Mouse (Mus musculus): ENCODE measurements around the gene Rpap1.

Gene Rpap1

DNA sequence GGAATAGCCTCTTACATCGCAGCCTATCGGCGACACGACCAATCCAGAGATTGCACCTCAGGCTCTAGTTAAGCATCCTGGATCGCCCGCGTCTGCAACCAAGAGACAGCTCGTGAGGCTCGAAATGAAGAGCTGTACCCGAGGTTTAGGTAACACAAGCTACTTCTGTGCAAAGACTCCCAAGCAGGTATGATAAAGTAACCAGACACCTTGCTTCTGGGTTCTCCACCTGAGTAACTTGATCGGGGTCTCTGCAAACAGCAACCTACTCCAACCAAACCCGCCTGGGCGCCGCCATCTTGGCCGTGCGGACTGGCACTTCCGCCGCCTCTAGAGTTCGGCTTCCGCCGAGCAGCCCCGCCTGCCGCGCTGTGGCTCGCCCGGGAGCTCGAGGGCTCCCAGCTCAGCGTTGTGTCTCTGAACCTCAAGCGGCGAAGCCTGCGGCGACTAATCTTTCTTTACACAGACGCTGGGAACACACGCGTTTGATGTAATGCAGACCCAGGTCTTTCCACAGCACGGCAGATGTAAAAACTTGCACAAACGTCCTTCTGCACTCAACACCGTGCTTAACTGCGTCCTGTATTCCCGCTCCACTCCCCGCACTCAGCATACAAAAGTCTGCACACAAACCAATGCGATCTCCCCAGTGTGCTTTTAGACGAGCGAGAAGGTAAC lies at the start of gene Rpap1:
Gene Rpap1 (minus strand): TSS at position 332 of the 678 bp plus-strand sequence.
- DNase-seq (ENCODE audit: low spot score): peak; percentile 89

DNA sequence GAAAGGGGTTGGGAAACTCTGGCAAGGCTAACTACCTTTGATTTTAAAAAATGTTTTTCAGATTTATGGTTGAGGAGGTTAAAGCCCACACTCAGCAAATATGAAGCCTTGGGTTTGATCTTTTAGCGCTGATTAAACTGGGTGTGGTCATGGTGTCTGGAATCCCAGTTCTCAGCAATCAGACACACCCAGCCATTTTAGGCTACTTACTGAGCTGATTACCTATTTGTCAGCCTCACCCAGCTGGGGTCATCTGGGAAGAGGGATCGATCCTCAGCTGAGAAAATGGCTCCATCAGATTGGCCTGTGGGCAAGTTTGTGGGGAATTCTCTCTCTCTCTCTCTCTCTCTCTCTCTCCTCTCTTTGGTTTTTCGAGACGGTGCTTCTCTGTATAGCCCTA lies 46.9 kb upstream of the Rpap1 start:
- no peak for DNase-seq (ENCODE audit: low spot score)

DNA sequence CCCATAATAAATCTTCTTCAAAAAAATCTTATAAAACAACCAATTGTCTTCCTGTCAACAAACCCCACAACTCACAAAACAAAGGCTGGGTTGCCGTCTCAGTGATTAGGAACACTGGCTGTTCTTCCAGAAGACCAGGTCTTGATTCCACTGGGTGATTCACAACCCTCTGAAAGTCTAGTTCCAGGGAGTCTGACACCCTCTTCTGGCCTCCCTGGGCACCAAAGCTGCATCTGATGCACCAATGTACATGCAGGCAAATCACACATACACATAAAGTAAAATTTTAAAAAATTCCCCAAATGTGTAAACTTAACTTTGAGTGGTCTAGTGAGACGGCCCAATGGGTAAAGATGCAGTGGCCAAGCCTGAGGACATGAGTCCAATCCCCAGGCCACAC lies 43.2 kb upstream of the Rpap1 start:
- no peak for DNase-seq (ENCODE audit: low spot score)

DNA sequence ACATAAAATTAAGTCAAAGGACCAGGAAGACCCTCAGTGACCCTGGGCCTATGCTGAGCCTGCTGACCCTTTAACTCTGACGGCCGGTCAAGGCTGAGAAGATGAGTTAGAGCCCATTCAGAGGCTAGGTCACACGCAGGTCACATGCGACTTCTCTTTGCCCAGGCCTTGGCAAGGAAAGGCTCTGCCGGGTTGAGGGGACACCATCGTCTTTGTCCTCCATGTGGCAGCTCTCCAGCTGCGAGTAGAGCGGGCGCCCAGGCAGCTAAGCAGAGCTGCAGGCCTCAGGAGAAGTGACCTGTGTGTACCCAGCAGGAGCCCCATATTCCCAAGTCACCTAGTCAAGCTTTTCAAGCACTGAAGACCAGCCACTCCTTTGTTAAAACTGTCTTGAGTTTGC lies 33.8 kb upstream of the Rpap1 start:
- no peak for DNase-seq (ENCODE audit: low spot score)

DNA sequence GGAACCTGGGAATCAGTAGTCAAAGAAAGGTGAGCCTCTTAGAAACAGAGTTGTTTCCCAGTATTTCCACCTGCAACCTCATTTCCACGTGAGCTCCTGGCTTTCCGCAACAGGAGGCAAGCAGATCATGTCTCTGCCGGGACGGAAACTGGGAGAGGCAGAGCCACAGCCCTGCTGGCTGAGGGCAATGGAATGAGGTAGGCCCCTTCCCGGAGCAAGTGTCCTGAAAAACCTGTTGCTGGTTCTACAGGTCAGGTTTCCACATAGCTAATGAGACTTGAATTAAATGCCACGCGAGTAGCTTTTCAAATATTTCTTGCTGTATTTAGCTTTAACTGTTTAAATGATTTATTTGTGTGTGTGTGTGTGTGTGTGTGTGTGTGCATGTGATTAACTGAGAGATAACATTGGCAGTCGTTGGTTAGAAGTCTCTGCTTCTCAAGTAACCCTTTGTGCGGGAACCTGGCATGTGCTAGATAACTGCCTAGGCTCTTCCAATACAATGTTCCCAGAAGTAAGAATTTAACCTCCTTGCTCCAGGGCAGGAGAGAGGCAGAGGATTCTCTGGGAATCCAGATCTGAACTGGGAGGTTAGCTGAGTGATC lies 31.4 kb upstream of the Rpap1 start:
- DNase-seq (ENCODE audit: low spot score): no peak

DNA sequence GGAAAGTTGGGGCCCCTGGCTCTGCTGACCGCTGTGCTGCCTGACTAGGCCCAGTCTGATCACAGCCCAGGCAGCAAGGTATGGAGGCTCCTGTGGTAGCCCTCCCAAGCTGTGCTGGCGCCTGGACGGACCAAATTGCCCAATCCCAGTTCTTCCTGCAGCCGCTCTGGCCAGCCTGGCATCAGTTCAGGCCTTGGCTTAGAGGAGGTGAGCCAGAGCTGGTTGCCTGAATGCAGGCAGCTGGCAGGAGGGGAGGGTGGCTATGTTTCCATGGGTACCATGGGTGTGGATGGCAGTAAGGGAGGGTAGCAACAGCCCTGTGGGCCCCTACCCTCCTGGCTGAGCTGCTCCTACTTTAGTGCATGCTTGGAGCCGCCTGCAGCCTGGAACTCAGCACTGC lies 29.7 kb upstream of the Rpap1 start:
- no peak for DNase-seq (ENCODE audit: low spot score)

DNA sequence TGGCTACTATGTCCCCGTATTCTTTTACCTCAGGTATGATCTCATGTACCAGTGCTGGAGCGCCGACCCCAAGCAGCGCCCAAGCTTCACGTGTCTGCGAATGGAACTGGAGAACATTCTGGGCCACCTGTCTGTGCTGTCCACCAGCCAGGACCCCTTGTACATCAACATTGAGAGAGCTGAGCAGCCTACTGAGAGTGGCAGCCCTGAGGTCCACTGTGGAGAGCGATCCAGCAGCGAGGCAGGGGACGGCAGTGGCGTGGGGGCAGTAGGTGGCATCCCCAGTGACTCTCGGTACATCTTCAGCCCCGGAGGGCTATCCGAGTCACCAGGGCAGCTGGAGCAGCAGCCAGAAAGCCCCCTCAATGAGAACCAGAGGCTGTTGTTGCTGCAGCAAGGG lies 29.3 kb upstream of the Rpap1 start:
- no peak for DNase-seq (ENCODE audit: low spot score)

DNA sequence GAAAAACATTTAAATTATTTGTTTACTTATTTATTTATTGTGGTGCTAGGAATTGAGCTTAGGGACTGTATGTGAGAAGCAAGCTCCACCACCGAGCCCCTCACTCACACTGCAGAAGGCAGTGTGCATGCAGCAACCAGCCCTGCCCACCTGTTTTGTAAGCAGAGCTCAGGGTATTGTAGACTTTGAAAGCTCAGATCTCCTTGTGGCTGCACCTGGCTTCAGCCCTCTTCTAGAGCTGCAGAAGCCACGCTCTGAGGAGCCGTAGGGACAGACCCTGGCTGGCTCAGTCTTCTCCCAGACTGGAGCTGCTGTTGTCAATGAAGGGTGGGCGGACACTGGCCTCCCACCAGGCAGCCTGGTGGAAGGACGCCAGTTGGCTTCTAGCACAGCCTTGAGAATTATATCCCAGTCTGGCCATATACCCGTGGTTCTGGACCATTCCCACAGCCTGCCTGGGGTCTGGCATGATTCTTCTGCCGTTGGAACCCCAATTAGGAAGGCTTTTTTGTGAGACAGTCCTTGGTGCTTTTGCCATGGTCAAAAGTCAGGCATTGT lies 27.1 kb upstream of the Rpap1 start:
- DNase-seq (ENCODE audit: low spot score): no peak

DNA sequence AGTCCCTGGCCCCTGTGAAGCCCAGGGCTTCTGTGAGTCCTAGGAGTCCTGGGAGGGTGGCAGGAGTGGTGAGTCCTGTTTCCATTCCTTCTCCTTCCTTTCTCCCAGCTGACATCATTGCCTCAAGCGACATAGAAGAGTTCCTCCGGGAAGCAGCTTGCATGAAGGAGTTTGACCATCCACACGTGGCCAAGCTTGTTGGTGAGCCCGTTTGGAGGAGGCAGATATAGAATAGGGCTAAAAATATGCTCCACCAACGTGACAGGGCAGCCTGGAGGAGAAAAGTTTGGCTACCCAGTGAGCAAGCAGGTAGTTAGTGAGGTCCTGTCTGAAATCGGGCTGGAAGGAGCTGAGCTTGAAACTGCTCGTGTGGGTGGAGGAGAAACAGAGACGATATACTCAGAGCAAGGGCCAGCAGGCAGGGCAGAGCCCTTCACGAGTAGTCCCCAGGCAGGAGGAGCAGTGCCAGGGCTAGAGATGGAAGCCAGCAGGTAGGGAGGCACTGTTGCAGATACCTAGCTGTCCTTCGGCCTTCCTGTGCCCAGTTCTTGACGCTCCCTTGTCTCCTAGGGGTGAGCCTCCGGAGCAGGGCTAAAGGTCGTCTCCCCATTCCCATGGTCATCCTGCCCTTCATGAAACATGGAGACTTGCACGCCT lies 24.3 kb upstream of the Rpap1 start:
- DNase-seq (ENCODE audit: low spot score): no peak

DNA sequence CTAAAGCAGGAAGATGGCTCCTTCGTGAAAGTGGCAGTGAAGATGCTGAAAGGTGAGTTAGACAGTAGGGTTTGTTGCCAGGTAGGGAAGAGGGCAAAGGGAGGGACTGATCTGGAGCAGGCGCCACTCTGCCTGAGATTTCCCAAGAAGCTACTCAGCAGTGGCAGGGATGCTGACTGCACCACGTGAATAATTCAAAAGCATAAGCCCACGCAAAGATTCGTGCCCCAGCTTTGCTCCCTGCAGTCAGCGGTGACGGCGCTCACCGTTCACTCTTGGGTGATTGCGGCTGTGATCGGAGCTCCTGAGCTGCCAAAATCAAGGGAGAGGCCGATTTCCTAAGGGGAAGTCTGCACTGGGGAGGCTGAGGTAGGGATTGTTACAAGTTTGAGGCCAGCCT lies 23.6 kb upstream of the Rpap1 start:
- DNase-seq (ENCODE audit: low spot score): no peak

DNA sequence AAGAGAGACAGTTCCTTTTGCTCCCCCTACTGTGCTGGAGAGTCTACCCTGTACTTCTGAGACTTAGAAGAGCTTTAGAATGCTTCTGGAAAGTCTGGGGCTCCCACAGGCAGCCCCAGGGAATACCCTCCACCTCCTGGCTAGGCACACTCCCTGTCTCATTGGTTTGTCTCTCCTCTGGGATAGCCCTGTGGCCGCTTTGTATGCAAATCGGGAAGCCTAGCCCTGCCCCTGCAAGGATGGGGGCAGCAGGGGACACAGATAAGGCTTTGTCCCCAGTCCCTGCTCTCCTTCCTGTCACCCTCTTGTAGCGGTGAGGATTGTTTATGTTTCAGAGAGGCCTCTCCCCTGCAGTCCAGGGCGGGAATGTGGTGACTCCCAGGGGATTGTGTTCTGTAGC lies 21.5 kb upstream of the Rpap1 start:
- DNase-seq (ENCODE audit: low spot score): no peak

DNA sequence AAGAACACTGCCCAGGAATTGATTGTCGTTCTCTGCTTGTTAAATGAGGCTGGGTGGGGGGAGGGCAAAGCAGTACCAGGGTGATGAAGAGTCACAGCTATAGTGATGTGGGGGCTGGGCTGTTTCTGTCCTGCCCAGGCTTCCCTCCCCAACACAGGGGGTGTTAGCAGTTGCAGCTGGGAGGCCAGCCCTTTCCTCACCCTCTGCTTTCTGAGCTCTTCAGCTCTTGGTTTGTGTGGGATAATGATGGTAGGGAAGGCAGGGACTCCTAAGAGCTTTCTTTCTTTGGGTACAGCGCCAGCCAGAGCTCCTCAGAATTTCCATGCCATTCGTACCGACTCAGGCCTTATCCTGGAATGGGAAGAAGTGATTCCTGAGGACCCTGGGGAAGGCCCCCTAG lies 21.1 kb upstream of the Rpap1 start:
- no peak for DNase-seq (ENCODE audit: low spot score)

DNA sequence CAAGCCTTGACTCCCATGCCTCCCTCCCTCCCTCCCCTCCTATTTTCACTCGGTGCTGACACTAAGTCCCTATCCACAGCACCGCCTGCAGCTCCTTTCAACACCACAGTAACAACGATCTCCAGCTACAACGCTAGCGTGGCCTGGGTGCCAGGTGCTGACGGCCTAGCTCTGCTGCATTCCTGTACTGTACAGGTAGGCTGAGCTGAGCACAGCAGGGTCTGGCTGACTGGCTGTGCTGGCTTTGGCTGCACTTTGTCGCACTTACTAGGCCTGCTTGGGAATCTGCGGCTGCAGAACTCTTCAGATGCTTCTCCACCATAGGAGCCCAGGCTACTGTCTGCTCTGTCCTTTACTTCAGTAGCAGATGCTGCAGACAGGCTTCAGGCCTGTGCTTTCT lies 18.2 kb upstream of the Rpap1 start:
- no peak for DNase-seq (ENCODE audit: low spot score)

DNA sequence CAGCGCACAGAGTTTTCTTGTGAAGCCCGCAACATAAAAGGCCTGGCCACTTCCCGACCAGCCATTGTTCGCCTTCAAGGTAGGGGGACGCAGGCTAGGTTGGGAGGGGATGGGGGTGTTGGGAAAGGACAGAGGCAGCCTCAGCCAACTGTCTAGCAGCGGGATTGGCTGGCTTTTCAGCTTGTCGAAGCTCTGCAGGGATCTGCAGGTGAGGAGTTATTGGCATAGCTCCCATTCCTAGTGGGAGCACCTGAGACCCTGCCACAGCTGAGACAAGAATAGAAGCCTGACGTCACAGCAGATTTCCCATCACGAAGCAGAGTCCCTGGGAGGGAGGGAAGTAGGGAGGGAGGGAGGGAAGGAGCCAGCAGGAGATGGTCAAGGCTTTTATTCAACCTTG lies 17.4 kb upstream of the Rpap1 start:
- DNase-seq (ENCODE audit: low spot score): no peak

DNA sequence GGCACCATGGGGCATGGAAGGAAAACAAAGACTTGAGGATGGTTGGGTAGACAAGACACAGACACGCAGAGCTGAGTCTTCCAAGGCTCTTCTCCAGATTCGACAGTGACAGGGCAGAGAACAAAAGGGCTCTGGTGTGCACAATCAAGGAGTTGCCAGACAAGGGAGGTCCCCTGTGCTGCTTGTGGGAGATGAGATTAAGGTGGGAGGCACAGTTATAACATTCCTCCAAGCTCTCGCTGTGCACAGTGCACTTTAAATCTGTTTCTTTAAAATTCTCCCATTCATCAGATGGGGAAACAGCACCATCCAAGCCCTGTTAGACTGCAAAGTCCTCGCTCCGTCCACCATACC lies 16.9 kb upstream of the Rpap1 start:
- DNase-seq (ENCODE audit: low spot score): no peak

DNA sequence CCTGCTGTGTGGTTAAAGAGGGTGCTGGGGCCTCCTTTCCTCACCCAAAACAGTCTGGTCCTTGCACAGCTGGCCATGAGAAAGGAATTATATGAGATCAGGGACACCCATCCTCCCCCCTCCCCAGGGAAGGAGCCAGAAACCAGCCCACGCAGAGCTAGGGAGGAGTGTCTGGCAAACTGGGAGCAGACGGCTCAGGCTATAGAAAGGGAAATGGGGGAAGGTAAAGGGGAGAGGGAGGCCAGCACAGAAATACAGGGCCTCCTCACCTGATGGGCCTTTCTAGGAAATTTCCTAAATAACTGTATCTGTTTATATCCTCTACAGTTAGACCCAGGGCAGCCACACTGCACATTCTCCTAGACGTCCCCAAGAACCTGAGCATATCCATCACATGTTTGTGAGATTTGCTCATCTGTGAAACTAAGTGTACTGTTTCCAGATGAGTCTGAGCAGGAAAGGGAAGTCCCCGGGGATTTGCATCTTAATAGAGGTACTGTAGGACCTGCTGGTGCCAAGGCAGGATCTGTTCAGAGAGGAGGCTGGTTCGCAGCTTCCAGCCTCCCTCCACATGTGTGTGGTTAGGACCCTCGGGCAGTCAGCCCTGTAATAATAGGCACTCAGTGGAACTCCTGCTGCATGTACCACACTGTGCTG lies 16.4 kb upstream of the Rpap1 start:
- DNase-seq (ENCODE audit: low spot score): no peak

DNA sequence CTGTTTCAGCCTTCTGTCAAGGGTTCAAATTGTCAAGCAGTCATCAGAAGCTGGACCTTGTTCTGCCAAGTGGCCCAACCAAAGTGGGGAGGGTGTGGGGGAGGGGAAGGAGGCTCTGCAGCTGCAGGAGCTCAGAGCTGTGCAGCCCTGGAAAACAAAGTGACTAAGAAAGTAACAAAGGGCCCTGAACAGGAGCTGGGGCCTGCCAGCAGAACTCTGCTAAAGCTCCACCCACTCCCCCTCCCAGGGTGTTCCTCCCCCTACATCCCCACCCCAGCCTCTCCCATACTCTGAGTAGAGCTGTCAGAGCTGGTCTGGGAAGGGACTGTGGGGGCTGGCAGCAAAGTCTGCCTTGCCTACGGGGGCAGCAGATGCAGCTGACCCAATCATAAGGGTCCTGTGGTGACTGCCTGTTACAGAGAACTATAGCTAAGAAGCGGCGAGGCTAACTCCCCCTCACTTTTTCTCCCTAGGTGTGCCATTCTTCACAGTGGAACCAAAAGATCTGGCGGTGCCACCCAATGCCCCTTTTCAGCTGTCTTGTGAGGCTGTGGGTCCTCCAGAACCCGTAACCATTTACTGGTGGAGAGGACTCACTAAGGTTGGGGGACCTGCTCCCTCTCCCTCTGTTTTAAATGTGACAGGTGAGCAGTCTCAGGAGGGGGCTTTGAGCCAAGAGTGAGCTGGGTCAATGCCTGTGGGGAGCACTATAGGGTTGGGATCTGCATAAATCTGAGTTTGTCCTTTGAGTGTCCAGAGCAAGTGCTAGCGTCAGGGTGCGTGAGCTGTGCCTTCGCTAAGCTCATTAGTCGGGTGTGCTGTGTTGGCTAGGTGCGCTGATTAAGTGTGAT lies 15.7 kb upstream of the Rpap1 start:
- DNase-seq (ENCODE audit: low spot score): peak; percentile 66

DNA sequence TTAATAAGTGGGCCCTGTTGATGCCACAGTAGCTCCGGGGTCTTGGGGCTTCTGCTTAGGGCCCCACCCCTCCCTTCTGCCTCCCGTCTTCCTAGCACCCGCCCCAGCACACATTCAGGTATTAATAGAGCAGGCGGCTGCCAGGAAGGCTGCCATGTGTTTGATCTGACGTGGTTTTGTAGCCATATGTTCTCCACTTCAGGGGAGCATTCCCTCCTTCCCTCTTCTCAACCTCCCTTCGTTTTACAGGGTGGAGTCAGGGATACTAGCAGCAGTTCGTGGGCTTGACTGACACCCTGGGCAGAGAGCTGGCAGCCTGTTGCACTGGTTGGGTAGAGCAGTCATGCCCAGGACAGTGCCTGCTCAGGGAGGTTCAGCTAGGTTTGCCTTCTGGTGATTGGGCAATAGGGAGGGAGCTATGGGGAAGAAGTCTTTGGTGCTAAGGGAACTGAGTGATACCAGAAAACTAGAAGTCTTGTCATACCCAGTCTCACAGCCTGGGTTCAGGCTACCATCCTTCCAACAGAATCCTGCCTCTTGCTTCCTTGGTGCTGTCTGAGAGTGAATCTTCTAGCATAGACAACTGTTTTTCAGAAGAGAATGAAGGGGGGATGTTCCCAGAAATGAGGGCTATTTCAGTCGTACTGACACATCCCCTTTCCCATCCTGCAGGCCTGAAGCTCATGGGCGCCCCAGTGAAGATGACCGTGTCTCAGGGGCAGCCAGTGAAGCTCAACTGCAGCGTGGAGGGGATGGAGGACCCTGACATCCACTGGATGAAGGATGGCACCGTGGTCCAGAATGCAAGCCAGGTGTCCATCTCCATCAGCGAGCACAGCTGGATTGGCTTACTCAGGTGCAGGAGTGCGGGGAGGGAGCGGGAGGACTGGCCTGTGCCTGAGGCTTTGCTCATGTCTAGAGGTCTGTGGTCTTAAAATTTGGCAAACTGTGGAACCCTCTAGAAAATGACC lies 13.8 kb upstream of the Rpap1 start:
- DNase-seq (ENCODE audit: low spot score): no peak

DNA sequence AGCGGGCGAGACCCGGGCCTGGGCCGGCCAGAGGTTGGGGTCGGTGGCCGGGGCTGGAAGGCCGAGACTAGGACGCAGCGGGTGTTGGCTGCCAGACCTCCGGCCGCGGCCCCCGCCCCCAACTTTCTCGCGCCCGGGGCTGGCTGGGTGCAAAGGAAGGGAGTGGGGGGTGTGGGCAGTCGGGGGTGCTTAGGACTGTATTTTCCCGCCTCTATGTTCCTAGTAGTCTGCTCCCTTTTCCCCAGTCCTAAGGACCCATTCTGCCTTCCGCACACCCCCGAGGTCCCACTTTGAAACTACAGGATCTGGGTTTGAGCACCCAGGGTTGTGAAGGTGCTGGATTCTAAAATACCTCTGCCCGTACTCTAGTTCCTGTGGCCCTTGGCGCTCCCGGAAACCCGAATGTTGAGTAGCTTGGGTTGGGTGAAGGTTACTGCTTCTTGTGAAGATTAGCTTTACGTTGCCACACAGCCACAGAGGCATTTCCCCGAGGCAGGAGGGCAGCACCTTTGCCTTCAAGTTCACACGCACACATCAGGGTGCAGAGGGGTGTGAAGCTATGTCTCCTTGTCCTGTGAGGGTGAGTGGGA lies 12.7 kb upstream of the Rpap1 start:
- DNase-seq (ENCODE audit: low spot score): no peak

DNA sequence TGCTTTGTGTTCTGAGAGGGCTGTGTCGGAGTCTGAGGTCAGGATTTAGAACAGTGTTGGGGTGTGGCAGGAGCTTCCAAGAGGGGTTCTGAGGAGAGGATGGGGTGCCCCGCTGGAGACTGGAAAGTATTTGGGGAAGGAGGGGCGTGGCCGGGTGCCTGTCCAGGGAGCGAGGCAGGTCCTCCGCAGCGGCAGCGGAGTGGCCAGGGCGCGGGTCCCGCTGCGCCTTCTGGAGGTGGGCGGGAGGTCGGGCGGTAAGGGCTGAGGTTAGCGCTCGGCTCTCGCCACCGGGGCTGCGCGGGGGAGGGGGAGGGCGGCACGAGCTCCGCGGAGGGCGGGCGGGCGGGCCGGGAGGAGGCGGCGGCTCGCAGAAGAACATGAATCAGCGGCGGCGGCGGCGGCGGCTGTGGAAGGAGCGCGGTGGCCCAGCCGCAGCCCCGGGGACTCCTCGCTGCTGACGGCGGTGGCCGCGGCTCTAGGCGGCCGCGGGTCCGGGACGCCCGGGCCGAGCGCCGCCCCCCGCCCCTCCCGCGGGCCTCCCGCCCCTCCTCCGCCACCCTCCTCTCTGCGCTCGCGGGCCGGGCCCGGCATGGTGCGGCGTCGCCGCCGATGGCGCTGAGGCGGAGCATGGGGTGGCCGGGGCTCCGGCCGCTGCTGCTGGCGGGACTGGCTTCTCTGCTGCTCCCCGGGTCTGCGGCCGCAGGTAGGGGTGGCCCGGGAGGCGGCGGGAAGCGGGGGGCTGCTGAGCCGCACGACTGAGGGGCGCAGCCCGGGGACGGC lies 12.0 kb upstream of the Rpap1 start:
- DNase-seq (ENCODE audit: low spot score): peak; percentile 65
